Mouse (Mus musculus) mature B cell (primary cell): ENCODE measurements around the gene Yif1b.

ENCODE experiments used
- in situ Hi-C: fragments of 300-500 bp; cut with MboI; formaldehyde crosslinking; loops from 2 replicates; pipeline ENCODE4 v1.14.3; 2019

The Yif1b gene

DNA sequence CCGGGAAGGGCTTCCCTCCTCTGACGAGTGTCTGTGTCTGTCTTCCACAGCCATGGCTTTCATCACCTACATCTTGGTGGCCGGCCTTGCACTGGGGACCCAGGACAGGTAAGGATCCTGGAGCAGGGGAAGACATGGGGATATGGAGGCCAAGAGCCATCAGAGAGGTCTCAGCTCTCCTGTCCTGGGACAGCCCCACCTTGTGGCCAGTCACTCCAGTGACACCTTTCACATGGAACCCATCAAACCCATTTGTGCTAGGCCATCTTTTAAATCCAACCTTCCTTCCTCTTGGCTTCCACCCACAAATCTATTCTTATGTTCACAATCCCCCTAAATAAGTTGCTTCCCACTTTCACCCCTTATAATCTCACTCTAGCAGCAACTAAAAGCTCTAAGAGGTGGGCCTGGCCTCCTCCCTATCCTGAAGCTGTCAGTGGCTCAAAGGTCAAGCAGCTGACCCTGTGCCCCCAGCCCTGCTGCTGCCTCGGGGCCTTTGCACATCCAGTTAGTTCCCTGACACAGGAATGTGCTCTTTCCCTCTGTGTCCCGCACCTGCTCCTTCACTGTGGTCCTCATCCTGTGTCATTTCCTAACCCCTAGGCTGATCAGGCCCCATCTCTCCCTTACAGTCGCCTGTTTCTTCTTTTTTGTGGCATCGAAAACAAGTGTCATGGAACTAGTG is 6.7 kb downstream of the Yif1b start:
- in situ Hi-C loops: loop anchor here (10.0 kb wide), 1 partner anchor 120 kb away; the partner anchor contains the start of gene Ryr1

DNA sequence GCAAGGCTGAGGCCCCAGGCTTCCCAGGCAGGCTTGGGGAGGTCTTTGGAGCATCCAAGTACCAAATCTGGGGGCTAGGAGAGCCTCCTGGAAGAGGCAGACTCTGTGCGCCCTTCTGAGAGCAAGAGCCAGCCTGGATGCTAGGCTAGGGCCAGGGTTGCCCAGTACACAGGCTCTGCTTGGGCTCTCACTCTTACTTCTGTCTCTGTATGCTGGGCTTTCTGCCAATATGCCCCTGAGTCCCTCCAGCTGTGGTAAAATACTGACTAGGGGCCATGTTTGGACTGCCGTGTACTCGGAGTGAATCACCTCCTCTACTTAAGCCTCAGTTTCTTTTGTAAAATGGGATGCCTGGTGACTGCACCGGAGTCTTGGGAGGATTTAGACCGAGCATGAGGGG is 7.9 kb downstream of the Yif1b start:
- in situ Hi-C loops: loop anchor here (10.0 kb wide), 1 partner anchor 121 kb away; the partner anchor contains the start of gene Ryr1

DNA sequence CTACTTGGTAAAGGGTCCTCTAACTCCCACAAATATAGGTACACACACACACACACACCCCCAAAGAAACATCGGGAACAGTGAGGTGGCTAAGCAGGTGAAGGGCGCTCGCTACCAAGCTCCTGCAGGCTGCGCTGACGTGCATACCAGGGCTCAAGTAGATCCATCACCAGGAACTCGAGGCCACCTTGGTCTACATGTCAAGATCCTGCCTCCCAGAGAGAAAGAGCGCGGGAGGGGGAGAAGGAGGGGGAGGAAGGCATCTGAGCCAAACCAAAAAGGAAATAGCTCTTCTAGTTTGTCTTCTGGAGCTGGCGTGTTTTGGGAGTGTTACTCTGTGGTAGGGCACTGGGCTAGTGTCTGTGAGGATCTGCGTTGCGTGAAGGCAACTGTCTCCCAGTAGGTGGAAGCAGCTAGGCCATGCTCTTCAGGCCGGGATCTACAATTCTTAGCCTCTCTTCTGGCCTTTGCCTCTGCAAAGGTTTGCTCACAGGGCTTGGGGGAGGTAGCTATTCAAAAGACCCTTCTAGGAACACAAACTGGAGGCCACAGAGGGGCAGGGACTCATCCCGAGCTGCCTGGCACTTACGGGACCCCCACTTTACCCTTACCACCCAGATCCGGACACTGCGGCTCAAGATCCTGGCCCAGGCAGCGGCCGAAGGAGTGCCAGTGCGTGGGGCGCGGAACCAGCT is 8.6 kb downstream of the Yif1b start:
- in situ Hi-C loops: loop anchor here (10.0 kb wide), 1 partner anchor 122 kb away; the partner anchor contains the start of gene Ryr1

DNA sequence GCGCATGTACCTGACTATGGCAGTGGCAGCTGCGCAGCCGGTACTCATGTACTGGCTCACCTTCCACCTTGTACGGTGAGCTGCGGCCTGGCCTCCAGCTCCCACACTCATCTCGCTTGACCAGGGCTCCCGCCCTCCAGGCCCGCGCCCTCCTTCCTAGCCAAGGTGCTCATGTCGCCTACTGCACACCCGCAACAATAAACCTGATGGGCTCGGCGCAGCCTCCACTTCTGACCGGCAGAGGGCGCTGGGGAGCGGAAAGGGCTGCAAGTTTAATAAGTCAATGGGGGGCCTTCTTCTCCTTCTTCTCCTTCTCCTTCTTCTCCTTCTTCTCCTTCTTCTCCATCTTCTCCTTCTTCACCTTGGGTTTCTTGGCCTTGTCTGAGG is 9.2 kb downstream of the Yif1b start:
- in situ Hi-C loops: loop anchor here (10.0 kb wide), 1 partner anchor 123 kb away; the partner anchor contains the start of gene Ryr1

DNA sequence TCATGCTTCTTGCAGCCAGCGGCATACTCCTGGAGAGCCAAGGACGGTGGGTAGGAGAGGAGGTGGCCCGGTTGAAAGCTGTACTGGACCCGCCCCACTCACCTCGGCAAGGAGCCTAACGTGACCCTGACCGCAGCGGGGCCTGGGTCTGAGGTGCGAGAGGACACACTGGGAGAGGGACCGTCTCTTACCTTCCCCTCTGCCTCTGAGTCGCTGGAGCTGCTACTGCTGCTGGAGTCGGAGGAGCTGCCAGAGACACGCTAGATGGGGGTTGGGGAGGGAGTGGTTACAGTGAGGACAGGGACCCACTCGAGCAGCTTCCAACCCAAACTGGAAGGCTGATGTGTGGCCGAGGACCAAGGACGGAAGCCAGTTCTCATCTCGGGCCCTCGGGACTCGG is 9.6 kb downstream of the Yif1b start:
- in situ Hi-C loops: loop anchor here (10.0 kb wide), 1 partner anchor 123 kb away; the partner anchor contains the start of gene Ryr1

DNA sequence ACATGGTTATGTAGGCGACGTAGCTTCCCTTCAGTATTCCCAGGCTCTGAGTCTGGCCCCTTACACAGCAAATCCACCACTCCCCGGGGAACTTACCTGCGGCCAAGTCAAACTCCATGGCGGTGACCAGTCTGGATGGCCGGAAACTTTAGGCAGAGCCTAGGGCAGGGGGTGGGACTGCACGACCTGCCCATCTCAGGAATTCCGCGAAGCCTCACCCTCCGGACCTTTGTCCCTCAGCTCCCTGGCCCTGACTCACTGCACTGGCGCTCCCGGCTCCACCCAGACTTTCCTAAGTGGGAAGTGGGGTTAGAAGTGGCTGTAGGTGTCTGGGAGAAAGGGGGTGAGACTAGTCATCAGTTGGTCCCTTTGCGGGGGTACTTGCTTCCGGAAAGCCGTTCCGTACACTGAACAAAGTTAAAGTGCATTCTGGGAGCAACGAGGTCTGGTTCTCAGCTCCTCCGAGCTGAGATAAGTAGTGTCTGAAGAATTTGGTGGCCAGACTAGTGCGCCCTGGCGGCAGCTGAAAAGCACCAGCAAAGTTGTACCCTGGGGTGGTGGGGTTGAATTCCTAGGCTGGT is 10.2 kb downstream of the Yif1b start, which contains the start of gene 2200002D01Rik:
2200002D01Rik (minus strand) TSS at position 206 of the 581 bp plus-strand sequence.
- in situ Hi-C loops: loop anchor here (10.0 kb wide), 1 partner anchor 124 kb away; the partner anchor contains the start of gene Ryr1

DNA sequence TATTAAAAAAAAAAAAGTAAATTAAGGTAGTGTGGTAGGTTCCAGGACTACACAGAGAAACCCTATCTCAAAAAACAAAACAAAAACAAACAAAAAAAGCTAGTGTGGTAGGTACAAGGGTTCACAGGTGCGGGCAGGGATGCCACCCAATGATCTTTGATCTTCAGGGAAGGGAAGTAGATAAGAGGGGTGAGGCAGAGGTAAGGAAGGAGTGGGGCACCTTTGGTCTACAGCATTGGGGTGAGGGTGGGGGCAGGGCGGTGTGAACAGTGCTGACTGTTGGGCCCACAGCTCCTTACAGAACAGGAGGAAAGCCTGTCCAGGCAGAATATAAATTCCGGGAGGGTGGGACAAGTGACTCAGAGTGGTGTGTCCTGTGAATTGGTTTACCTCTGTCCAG is 13.0 kb downstream of the Yif1b start:
- in situ Hi-C loops: no loop called here

DNA sequence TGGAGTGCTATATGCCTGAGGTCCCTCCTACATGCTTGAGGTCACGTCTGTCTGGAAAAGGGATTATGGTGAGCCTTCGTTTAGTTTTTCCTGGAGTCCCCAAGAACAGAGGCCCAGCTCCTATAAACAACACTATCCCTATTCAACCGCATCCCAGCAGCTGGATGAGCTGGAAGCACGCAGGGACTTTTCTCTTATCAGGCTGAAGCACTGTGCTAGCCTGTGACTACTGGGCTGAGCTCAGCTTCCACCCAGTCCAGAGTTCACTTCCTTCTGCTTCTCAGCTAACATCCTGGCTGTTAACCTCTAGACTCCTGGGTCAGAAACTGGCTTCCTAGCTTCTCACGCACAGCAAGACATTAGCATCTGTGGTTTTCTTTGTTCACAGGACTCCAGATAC is 15.7 kb downstream of the Yif1b start:
- in situ Hi-C loops: no loop called here

DNA sequence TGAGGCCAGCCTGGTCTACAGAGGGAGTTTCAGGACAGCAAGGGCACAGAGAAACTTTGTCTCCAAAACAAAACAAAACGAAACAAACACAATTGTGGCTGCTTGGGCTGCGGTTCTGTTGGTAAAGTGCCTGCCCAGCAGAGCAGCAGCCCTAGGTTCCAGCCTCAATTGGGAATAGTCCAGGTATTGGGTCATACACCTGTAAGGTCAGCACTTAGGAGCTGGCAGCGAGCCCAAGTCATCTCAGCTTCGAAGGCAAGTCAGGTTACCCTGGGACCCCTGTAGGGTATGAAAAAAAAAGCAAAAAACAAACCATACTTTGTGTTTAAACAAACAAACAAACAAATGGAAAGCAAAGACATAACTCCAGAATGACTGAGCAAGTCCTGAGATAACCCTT is 17.7 kb downstream of the Yif1b start:
- in situ Hi-C loops: no loop called here

DNA sequence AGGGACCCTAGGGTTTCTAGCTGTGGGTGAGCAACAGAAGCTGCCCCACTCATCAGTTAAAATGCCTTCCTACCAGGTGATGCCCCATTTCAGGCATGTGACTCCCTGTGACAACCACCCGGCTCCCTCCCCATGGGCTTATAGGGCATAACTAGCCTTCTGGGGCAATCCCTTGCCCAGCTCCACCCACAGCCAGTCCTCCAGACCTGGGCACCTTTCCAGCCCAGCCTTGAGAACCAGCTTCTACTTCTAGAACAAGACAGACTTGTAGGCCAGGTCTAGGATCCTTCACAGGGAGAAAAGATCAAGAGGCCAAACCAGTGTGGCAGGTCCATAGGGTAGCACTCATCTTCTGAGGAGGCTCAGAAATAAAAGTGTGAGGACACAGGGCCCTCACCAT is 19.2 kb downstream of the Yif1b start:
- in situ Hi-C loops: no loop called here

DNA sequence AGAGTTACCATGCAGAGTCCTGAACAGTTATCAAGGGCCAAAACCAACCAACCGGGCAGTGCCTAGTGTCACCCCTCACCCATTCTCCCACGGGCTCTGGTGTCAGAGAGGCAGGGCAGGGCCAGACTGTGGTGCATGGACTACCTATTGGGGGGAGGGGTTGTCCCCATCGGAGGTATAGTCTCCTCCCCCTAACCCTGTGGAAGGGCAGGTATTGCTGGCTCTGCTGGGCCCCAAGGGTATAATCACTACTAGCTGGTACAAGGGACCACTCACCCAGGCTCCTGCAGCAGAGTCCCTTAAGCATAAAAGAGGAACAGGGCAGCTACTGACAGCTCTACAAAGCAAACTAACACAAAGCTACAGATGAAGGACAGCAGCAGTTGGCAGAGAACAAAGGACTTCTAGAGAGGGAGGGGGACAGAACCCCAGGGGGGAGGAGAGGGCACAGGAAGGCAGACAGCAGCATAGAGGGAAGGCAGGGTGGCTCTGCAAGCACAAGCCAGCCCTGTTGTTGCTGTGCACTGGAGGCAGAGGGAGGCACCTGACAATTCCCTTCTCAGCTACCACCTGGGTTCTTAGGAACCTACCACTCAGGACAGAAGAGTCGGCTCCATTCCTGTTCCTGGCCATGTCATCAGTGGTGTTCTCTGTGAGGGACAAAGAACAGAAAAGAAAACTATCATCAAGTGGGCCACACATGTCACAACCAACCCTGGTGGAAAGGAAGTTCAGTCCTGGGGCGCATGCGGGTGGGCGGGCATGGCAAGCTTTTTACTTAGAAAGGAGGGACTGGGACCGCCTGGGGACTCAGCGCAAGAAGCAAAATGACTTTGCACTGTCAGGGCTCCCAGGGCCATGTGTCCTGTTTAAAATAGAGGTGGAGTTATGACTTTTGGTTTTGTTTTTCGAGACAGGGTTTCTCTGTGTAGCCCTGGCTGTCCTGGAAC is 21.9 kb downstream of the Yif1b start:
- in situ Hi-C loops: no loop called here

DNA sequence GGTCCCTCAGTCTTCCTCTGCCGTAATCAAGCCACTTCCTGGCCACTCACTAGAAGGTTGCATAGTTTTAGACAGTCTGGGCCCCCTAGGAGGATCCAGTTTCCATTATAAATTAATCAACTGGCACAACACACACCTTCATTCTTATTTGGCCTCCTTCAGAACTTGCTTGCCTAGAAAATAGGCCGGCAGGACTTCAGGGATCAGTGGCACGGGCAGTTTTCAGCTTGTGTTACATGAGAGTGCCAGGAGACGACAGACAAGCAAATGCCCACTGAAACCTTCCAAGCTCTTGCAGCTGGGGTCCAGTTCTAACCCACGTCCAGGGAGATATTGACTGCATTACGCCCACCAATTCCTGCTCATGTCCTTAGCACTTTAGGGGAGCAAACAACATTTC is 24.0 kb downstream of the Yif1b start:
- in situ Hi-C loops: no loop called here

DNA sequence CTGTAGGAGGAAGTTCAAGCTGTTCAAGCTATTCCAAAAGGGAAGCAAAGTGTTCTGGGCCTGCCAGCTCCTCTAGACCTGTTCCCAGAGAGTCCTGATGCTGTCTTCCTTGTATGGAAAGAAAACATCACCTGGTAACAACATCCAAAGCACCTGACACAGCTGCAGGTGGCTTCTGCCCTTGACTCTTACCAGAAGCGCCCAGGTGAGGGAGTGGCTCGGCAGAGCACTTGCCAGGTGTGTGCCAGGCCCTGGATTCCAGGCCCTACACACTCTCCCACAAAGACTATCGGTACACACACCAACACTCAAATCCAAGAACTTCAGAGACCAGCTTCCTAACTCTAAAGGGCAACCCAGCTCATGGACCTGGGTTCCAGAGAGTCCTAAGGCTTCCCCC is 25.7 kb downstream of the Yif1b start:
- in situ Hi-C loops: no loop called here

DNA sequence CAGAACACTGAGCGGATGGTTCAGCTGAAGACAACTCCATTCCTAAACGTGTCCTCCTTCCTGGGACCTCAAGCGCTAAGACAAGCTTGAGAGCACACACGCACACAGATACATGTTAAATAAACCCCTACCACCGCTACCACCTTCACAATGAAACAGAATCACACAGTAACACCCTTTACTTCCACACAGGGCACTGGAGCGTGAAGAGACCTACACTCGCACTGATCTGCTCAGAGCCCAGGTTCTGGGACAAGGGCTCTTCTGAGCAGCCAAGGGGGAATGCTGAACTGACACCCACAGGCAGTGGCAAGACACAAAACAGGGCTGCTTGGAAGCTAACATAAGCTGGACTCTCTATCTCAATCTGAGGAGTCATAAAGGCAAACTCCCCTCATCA is 27.5 kb downstream of the Yif1b start:
- in situ Hi-C loops: no loop called here

DNA sequence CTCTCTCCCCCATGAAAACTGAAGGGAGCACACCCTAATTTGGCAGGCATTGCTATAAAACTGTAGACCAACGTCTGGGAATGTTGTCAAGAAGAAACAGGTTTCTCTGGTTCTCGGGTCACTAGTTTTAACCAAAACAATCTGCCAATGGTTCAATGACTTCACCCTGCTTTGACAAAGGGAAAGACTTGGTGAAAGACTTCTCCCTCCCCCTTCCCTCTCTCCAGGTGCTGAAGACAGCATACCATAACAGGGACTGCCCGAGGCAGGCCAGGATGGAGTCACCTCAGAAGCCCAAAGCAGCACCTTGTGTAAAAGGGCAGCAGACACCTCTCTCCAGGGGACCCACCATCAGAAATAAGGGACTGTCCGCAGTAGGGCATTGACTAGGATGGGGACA is 28.8 kb downstream of the Yif1b start:
- in situ Hi-C loops: no loop called here

DNA sequence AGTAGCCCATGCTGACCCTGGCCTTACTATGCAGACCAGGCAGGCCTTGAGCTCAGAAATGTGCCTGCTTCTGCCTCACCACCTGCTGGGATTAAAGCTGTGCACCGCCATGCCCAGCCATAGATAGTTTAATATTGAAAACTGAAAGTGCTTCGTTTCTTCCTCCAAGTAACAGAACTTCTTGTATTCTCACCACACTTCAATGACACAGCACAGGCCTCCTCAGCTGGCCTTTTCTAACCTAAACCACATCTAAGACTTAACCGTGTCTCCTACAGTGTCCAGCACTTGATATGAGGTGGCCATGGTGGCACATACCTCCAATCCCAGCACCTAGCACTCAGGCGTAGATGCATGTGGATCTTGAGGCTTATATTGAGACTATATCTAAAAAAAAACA is 32.3 kb downstream of the Yif1b start:
- in situ Hi-C loops: no loop called here

DNA sequence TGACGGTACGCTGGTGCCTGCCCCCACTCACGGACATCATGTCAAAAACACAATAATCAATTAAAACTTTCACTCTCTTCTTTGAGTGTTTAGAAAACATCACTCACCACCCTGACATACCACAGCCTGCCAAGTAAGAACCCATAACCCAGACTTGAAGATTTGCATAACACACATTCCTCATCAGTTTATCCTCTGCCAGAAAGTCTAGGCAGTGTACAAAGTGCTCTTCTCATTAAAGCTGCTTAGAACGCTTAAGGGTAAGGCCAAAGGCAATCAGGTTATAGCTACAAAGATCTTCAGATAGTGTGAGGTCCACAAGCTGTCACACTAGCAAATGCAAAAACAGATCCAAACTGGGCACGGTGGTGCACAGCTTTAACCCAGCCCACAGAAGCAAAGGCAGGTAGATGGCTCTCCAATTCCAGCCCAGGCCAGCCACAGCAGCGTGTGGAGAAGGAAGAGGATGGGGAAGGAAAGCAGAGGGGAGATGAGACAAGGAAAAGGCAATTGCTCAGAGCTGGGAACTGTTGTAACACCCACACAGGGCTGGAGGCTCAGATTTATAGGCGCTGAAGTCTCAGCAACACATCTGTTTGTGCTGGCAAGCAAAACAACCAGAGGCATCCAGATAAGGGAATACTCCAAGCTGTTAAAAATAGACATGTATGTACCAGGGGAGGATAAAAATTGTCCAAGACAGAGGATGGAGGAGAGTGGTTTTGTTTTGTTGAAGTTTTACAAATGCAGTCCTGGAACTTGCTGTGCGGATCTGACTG is 33.7 kb downstream of the Yif1b start:
- in situ Hi-C loops: no loop called here

DNA sequence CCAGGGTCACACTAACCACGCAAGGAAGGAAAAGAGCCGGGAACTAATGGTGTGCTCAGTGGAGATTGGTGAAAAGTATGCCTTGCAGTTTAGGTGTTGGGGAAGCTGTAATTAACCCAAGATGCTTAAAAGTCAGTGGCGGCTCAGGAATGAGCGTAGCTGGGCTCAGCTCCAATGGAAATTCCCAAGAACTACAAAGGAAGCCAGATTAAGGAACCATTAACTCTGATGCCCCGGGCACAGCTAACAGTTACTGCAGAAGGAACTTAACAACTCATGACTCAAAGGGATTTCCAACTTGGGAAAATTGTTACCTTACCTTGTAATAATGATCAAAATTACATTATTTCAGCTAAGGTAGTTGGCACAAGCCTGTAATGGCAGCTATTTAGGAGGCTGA is 38.6 kb downstream of the Yif1b start:
- in situ Hi-C loops: no loop called here

DNA sequence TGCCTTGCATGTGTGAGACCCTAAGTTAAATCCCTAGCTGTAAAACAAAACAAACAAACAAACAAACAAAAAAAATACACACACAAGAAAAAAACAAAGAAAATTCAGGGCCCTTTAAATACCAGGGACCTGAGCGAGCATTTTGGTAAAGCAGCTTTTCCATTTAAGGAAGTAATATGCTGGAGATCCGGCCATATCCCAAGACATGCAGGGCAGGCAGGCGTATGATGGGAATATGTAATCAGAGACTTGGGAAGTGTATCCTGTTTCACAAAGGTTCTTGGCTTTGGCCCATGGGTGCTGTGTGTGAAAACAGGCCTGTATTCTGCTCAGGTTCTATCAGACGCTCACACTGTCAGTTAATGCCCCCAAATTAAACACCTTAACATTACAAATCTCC is 39.4 kb downstream of the Yif1b start:
- in situ Hi-C loops: no loop called here

DNA sequence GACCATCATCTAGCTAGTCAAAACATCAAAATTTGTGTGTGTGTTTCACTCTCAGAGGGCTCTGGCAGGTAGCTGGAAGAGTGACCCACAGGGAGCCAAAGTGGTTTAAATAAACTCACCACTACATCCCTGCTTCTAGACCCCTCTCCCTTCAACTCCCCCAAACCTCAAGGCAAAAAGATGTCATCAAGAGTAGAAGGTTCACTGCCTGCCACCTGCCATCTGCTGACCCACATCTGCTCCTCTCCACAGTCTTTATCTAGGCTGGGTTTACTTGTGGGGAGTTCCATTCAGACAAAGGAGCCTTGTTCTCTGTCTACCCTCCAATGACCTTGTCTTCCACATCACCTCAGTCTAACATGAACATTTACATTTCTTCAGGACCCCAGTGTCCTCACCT is 41.1 kb downstream of the Yif1b start:
- in situ Hi-C loops: no loop called here

DNA sequence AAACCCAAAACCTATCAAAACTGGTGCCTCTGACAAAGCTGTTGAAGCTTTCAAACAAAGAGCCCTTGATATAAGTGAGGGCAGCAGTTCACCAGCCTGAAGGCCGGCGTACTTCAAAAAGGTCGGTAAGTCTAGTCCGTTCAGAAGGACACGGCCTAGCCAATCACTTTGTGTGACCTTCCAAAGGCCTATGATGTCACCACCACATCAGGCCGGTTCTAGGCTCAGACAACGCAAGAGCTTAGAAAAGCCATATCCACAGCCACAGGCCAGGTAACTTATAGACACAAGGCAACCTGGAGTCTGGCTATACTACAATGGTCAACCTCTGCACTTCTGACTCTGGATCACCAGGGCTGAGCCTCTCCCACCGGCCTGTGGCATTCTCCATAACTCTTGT is 41.8 kb downstream of the Yif1b start:
- in situ Hi-C loops: no loop called here
